ENCODE assay signal across 19 mouse cellular contexts in genomic region chr16:96391070-96391469, GRCm38 (mm10). TPM values are rescaled to one million over a fixed set of nuclear protein-coding genes. Genes with fewer than 3 reads are reported as not detected.
DNase-seq lines count a peak whose midpoint lies in the region; ATAC-seq and TF ChIP-seq lines count a peak whose summit lies in the region.
"Had no signal": no experiment of that assay in that cellular context is flagged by ENCODE, and none has a peak within 500 bp of the region (broad histone marks: within the 10 kb centered on the region; RNA-seq: fewer than 3 reads in every experiment).

No protein-coding gene starts in this region.

- TF ChIP-seq POLR2A in liver, adult 2 months (IDR thresholded peaks at IDR 0.05; ENCODE audit: extremely low read depth, insufficient read depth, low read length), result no peak

- no peak overlapping the region for H3K4me2 ChIP-seq in hindbrain, postnatal 0 days (ENCODE audit: low read depth, low read length)
- H3K4me2 ChIP-seq in hindbrain, embryonic 16.5 days (ENCODE audit: low read length), result no peak overlapping the region
- no peak overlapping the region for H3K4me2 ChIP-seq in liver, embryonic 11.5 days
- H3K4me2 ChIP-seq: forebrain, embryonic 13.5 days; midbrain, embryonic 11.5 days had no signal

- TF ChIP-seq CTCF in hindbrain, postnatal 0 days (IDR thresholded peaks at IDR 0.05; ENCODE audit: low read depth), result peak; percentile 80
- TF ChIP-seq CTCF in liver, adult 2 months (IDR thresholded peaks at IDR 0.05; ENCODE audit: low read depth, low read length), result 0 out of 2 replicates have a peak, but pooled peaks have one; percentile 11
- TF ChIP-seq CTCF in E14TG2a.4 (conservative IDR thresholded peaks at IDR 0.05; ENCODE audit: low read length), result 0 out of 2 replicates have a peak, but pooled peaks have one; percentile 4

- H3K4me3 ChIP-seq in hindbrain, postnatal 0 days (ENCODE audit: low read length), result no peak overlapping the region
- H3K4me3 ChIP-seq in hindbrain, embryonic 16.5 days (ENCODE audit: low read length), result no peak overlapping the region
- no peak overlapping the region for H3K4me3 ChIP-seq in liver, adult 2 months (ENCODE audit: insufficient read depth, low read depth, low read length)
- H3K4me3 ChIP-seq in liver, embryonic 11.5 days (ENCODE audit: low read depth, low read length), result no peak overlapping the region
- no peak overlapping the region for H3K4me3 ChIP-seq in E14TG2a.4 (replicated peaks; ENCODE audit: low read length)
- H3K4me3 ChIP-seq: forebrain, embryonic 13.5 days; gastrocnemius, adult 2 months had no signal

- H3K4me1 ChIP-seq in hindbrain, postnatal 0 days (ENCODE audit: insufficient read depth, low read length), result peaks cover 3% of the 10 kb centered on the region; the same call in 1 of the 2 replicates
- H3K4me1 ChIP-seq in hindbrain, embryonic 16.5 days (ENCODE audit: control insufficient read depth, insufficient read depth, low read depth, low read length), result no peaks in the 10 kb centered on the region
- peaks cover 7% of the 10 kb centered on the region for H3K4me1 ChIP-seq in liver, adult 2 months (ENCODE audit: control insufficient read depth, insufficient read depth, low read length)
- no peaks in the 10 kb centered on the region for H3K4me1 ChIP-seq in liver, embryonic 11.5 days (replicated peaks; ENCODE audit: control insufficient read depth, insufficient read depth, low read length)
- H3K4me1 ChIP-seq in E14TG2a.4 (replicated peaks; ENCODE audit: low read depth, low read length), result no peaks in the 10 kb centered on the region
- H3K4me1 ChIP-seq: forebrain, embryonic 13.5 days had no signal

- H3K36me3 ChIP-seq in hindbrain, postnatal 0 days (ENCODE audit: insufficient read depth, low read length), result no peaks in the 10 kb centered on the region
- H3K36me3 ChIP-seq in hindbrain, embryonic 16.5 days (ENCODE audit: control insufficient read depth, insufficient read depth, low read length), result no peaks in the 10 kb centered on the region
- peaks cover 27% of the 10 kb centered on the region for H3K36me3 ChIP-seq in liver, adult 2 months (ENCODE audit: control insufficient read depth, insufficient read depth, low read length)
- no peaks in the 10 kb centered on the region for H3K36me3 ChIP-seq in liver, embryonic 11.5 days (ENCODE audit: control insufficient read depth, insufficient read depth, low read length)
- no peaks in the 10 kb centered on the region for H3K36me3 ChIP-seq in E14TG2a.4 (ENCODE audit: insufficient read depth, low read length)

- no peaks in the 10 kb centered on the region for H3K27me3 ChIP-seq in hindbrain, postnatal 0 days (ENCODE audit: insufficient read depth, low read length)
- no peaks in the 10 kb centered on the region for H3K27me3 ChIP-seq in hindbrain, embryonic 16.5 days (replicated peaks; ENCODE audit: control insufficient read depth, insufficient read depth, low read length)
- H3K27me3 ChIP-seq in liver, adult 2 months (ENCODE audit: control insufficient read depth, insufficient read depth, low read length), result no peaks in the 10 kb centered on the region
- no peaks in the 10 kb centered on the region for H3K27me3 ChIP-seq in liver, embryonic 11.5 days (replicated peaks; ENCODE audit: control insufficient read depth, insufficient read depth, low read length)
- no peaks in the 10 kb centered on the region for H3K27me3 ChIP-seq in E14TG2a.4 (ENCODE audit: insufficient read depth, low read length)
- H3K27me3 ChIP-seq: forebrain, embryonic 13.5 days had no signal

- no peak overlapping the region for H3K9ac ChIP-seq in hindbrain, postnatal 0 days (replicated peaks; ENCODE audit: low read length)
- no peak overlapping the region for H3K9ac ChIP-seq in hindbrain, embryonic 16.5 days (ENCODE audit: low read depth, low read length)
- H3K9ac ChIP-seq in liver, adult 2 months (ENCODE audit: low read depth, low read length), result no peak overlapping the region
- H3K9ac ChIP-seq in liver, embryonic 11.5 days (ENCODE audit: low read depth, low read length), result no peak overlapping the region
- H3K9ac ChIP-seq: forebrain, embryonic 13.5 days had no signal

- no peak for ATAC-seq in hindbrain, postnatal 0 days
- ATAC-seq in hindbrain, embryonic 16.5 days, result no peak
- no peak for ATAC-seq in liver, embryonic 11.5 days (replicated peaks; ENCODE audit: low FRiP score)
- ATAC-seq in megakaryocyte-erythroid progenitor cell, adult 5-6 weeks (replicated peaks; ENCODE audit: low FRiP score, low TSS enrichment, poor library complexity, severe bottlenecking), result no peak
- ATAC-seq: forebrain, embryonic 13.5 days; inflammation-experienced regulatory T-cells, adult 6 months had no signal

- no peaks in the 10 kb centered on the region for H3K79me2 ChIP-seq in liver, adult 2 months (ENCODE audit: control insufficient read depth, insufficient read depth, low read length)

- no peak overlapping the region for H3K27ac ChIP-seq in hindbrain, postnatal 0 days
- no peak overlapping the region for H3K27ac ChIP-seq in hindbrain, embryonic 16.5 days (ENCODE audit: low read depth, low read length)
- no peak overlapping the region for H3K27ac ChIP-seq in liver, adult 2 months (replicated peaks; ENCODE audit: insufficient read depth, low read depth, low read length)
- no peak overlapping the region for H3K27ac ChIP-seq in liver, embryonic 11.5 days (ENCODE audit: low read depth, low read length)
- H3K27ac ChIP-seq: forebrain, embryonic 13.5 days; gastrocnemius, adult 2 months had no signal

- no peaks in the 10 kb centered on the region for H3K9me3 ChIP-seq in hindbrain, postnatal 0 days (ENCODE audit: low read length)
- H3K9me3 ChIP-seq in hindbrain, embryonic 16.5 days (ENCODE audit: control insufficient read depth, low read length), result no peaks in the 10 kb centered on the region
- H3K9me3 ChIP-seq in liver, embryonic 11.5 days (ENCODE audit: control insufficient read depth, low read length), result no peaks in the 10 kb centered on the region
- no peaks in the 10 kb centered on the region for H3K9me3 ChIP-seq in E14TG2a.4 (ENCODE audit: low read length)
- H3K9me3 ChIP-seq: forebrain, embryonic 13.5 days had no signal

- peak; percentile 68 for DNase-seq in hindbrain, postnatal 0 days (ENCODE audit: low spot score)
- DNase-seq in liver, adult 2 months (ENCODE audit: extremely low read depth, low read depth, low spot score), result peak; percentile 18
- no peak for DNase-seq in liver, embryonic 11.5 days (ENCODE audit: low spot score)
- peak; percentile 19 for DNase-seq in A20 (ENCODE audit: low read depth, low spot score)
- no peak for DNase-seq in thymus, postnatal 14 days
- DNase-seq: cerebellum, adult 11 months; embryo, embryonic 11 days; gastrocnemius, adult 2 months; lung, postnatal 14 days; right cerebral cortex, postnatal 14 days; thymus, postnatal 4 days had no signal

RNA-seq across cellular contexts. Expression of gene Itgb2l, which starts 52.3 kb away (rescaled TPM):
- total RNA-seq in hindbrain, postnatal 0 days (2014; rRNA removed), result 1.3 TPM in 1 of 2 replicates, not detected in the other
- polyA plus RNA-seq in hindbrain, postnatal 0 days (2015; fragmentation: Nextera tagmentation; extraction: Ambion mirVana), result not detected in 2 replicates
- 0.09 and 0.11 TPM in 2 replicates for polyA plus RNA-seq in hindbrain, embryonic 16.5 days (2015; fragmentation: Nextera tagmentation; extraction: Ambion mirVana)
- total RNA-seq in liver, adult 2 months (2014; rRNA removed), result not detected in 2 replicates
- polyA plus RNA-seq in liver, adult 2 months (2012; rRNA removed), result not detected in 2 replicates
- polyA plus RNA-seq in liver, embryonic 11.5 days (2014; fragmentation: Nextera tagmentation; extraction: Ambion mirVana), result 0.30 and 1.0 TPM in 2 replicates
- 2.0 TPM in 1 of 2 replicates, not detected in the other for total RNA-seq in megakaryocyte-erythroid progenitor cell, adult 5-6 weeks (2014; fragmentation: Nextera tagmentation)
- total RNA-seq in megakaryocyte-erythroid progenitor cell, adult 5-6 weeks (2017), result not detected in 2 replicates
- total RNA-seq: gastrocnemius, adult 2 months; left cerebral cortex, adult 18-20 months had no signal
- polyA plus RNA-seq: forebrain, embryonic 13.5 days; inflammation-experienced regulatory T-cells, adult 6 months; midbrain, embryonic 11.5 days; testis, adult 2 months had no signal

Comparison
In these comparisons a context has a peak if more than half of its experiments do, and no peak if none do; other contexts are left out.
1. DNase-seq: peak in hindbrain, postnatal 0 days (single experiment), liver, adult 2 months (single experiment) and A20 (single experiment); none in liver, embryonic 11.5 days (single experiment) and thymus, postnatal 14 days (single experiment).
2. CTCF ChIP-seq: peak in every context shown above with its lines; median percentile 80 in hindbrain, postnatal 0 days; 11 in liver, adult 2 months; 4 in E14TG2a.4.